Mouse (Mus musculus) midbrain, embryonic 14.5 days (tissue): ENCODE measurements around the gene Gabbr2. TPM values are rescaled to one million over a fixed set of nuclear protein-coding genes. Genes with fewer than 3 reads are reported as not detected.

Experiments
- ATAC-seq: fragments of 200-750 bp; cut with Nextera tagmentation; 2 replicates; pipeline ENCODE4 v1.8.0; 2017; ENCODE audit warnings: moderate number of reproducible peaks, moderate library complexity; ENCODE audit not compliant: low FRiP score, low TSS enrichment
- DNase-seq: peaks from one replicate; pipeline ENCODE4 v3.0.0-alpha.2; 2015
- H3K27ac ChIP-seq: fragments of 300-500 bp; sonication (generic); replicated peaks from 2 replicates; pipeline ENCODE4 v1.5.1; 2014; ENCODE audit warnings: mild to moderate bottlenecking, low read depth, low read length, moderate library complexity
- H3K27me3 ChIP-seq: fragments of 300-500 bp; sonication (generic); 2 replicates; pipeline ENCODE4 v1.6.1; 2014; ENCODE audit warnings: low read length, control low read depth, mixed read lengths; ENCODE audit not compliant: control insufficient read depth, insufficient read depth
- H3K36me3 ChIP-seq: fragments of 300-500 bp; sonication (generic); 2 replicates; pipeline ENCODE4 v1.6.1; 2014; ENCODE audit warnings: low read length, control low read depth; ENCODE audit not compliant: control insufficient read depth, insufficient read depth
- H3K4me1 ChIP-seq: fragments of 300-500 bp; sonication (generic); 2 replicates; pipeline ENCODE4 v1.6.1; 2014; ENCODE audit warnings: mild to moderate bottlenecking, antibody characterized with exemption, low read length, control low read depth; ENCODE audit not compliant: control insufficient read depth, insufficient read depth
- H3K4me2 ChIP-seq: fragments of 300-500 bp; sonication (generic); 2 replicates; pipeline ENCODE4 v1.6.1; 2014; ENCODE audit warnings: mild to moderate bottlenecking, low read length, moderate library complexity
- H3K4me3 ChIP-seq: fragments of 300-500 bp; sonication (generic); replicated peaks from 2 replicates; pipeline ENCODE4 v1.5.1; 2014; ENCODE audit warnings: low read depth, low read length
- H3K9ac ChIP-seq: fragments of 300-500 bp; sonication (generic); replicated peaks from 2 replicates; pipeline ENCODE4 v1.6.1; 2014; ENCODE audit warnings: mild to moderate bottlenecking, low read length, moderate library complexity
- H3K9me3 ChIP-seq: fragments of 300-500 bp; sonication (generic); 2 replicates; pipeline ENCODE4 v1.6.1; 2016; ENCODE audit warnings: low read length, control low read depth, mixed read lengths; ENCODE audit not compliant: control insufficient read depth
- WGBS: fragments of 180-500 bp; shearing (Covaris S2); extraction: QIAGEN DNeasy Blood & Tissue Kit; methylation state at CpG from one replicate; pipeline ENCODE4 v1.1.7; 2014; 5-methylcytosine and 5-hydroxymethylcytosine counted together
- polyA plus RNA-seq: library from polyadenylated mRNA; unstranded; fragments of >200 nt; fragmentation: Nextera tagmentation; extraction: Ambion mirVana; gene quantifications from 2 replicates; pipeline ENCODE4 v1.2.1, GENCODE M21; 2014

Gabbr2 gene
- polyA plus RNA-seq, 1 experiment from 2014 or later, result 8.6 TPM

- DNase-seq, result no peak
- no peaks in the 10 kb centered on the region for H3K27me3 ChIP-seq
- H3K9ac ChIP-seq, result no peak overlapping the region
- no peak overlapping the region for H3K4me2 ChIP-seq
- no peaks in the 10 kb centered on the region for H3K4me1 ChIP-seq
- ATAC-seq, result no peak
- 90% methylated on average over 6 of the region's 6 CpGs for WGBS
- H3K9me3 ChIP-seq, result no peaks in the 10 kb centered on the region
- no peak overlapping the region for H3K4me3 ChIP-seq
- no peak overlapping the region for H3K27ac ChIP-seq
- no peaks in the 10 kb centered on the region for H3K36me3 ChIP-seq
Measured at GRCm38 (mm10) chr4:46978371-46978770, 13.3 kb downstream of the Gabbr2 start.

GRCm38 (mm10) chr4:46977161-46977560 lies 14.5 kb downstream of the Gabbr2 start:
- ATAC-seq, result no peak
- no peak overlapping the region for H3K9ac ChIP-seq
- no peaks in the 10 kb centered on the region for H3K4me1 ChIP-seq
- 95% methylated on average over 7 of the region's 7 CpGs for WGBS
- no peak overlapping the region for H3K4me2 ChIP-seq
- H3K4me3 ChIP-seq, result no peak overlapping the region
- no peaks in the 10 kb centered on the region for H3K27me3 ChIP-seq
- no peak for DNase-seq
- H3K36me3 ChIP-seq, result no peaks in the 10 kb centered on the region
- no peaks in the 10 kb centered on the region for H3K9me3 ChIP-seq
- no peak overlapping the region for H3K27ac ChIP-seq

- no peak for ATAC-seq
- H3K27ac ChIP-seq, result no peak overlapping the region
Measured at GRCm38 (mm10) chr4:46976671-46977071, 15.0 kb downstream of the Gabbr2 start.

GRCm38 (mm10) chr4:46973322-46973721 lies 18.4 kb downstream of the Gabbr2 start:
- DNase-seq (no peak), ATAC-seq (no peak)
- Histone ChIP-seq H3K36me3 (no peaks in the 10 kb centered on the region), H3K27me3 (no peaks in the 10 kb centered on the region), H3K9me3 (no peaks in the 10 kb centered on the region), H3K4me1 (no peaks in the 10 kb centered on the region), H3K9ac (no peak overlapping the region), H3K27ac (no peak overlapping the region), H3K4me2 (no peak overlapping the region), H3K4me3 (no peak overlapping the region)
- 86% methylated on average over 10 of the region's 10 CpGs for WGBS

More at GRCm38 (mm10) chr4:46976671-46977071, 15.0 kb downstream of the Gabbr2 start:
- DNase-seq, result no peak
- no peaks in the 10 kb centered on the region for H3K4me1 ChIP-seq
- H3K36me3 ChIP-seq, result no peaks in the 10 kb centered on the region
- no peak overlapping the region for H3K4me3 ChIP-seq
- H3K9me3 ChIP-seq, result no peaks in the 10 kb centered on the region
- WGBS, result 83% methylated on average over 11 of the region's 11 CpGs
- no peaks in the 10 kb centered on the region for H3K27me3 ChIP-seq
- no peak overlapping the region for H3K4me2 ChIP-seq
- no peak overlapping the region for H3K9ac ChIP-seq

GRCm38 (mm10) chr4:46967981-46968380 lies 23.7 kb downstream of the Gabbr2 start:
- H3K27me3 ChIP-seq, result no peaks in the 10 kb centered on the region
- no peak overlapping the region for H3K9ac ChIP-seq
- no peaks in the 10 kb centered on the region for H3K9me3 ChIP-seq
- no peaks in the 10 kb centered on the region for H3K4me1 ChIP-seq
- no peak overlapping the region for H3K4me3 ChIP-seq
- DNase-seq (no peak), ATAC-seq (no peak)
- no peak overlapping the region for H3K4me2 ChIP-seq
- no peaks in the 10 kb centered on the region for H3K36me3 ChIP-seq
- H3K27ac ChIP-seq, result no peak overlapping the region
- WGBS, result 92% methylated on average over 10 of the region's 10 CpGs

- Histone ChIP-seq H3K9ac (no peak overlapping the region), H3K27ac (no peak overlapping the region), H3K36me3 (no peaks in the 10 kb centered on the region), H3K4me2 (no peak overlapping the region), H3K4me3 (no peak overlapping the region), H3K4me1 (no peaks in the 10 kb centered on the region), H3K9me3 (no peaks in the 10 kb centered on the region), H3K27me3 (no peaks in the 10 kb centered on the region)
- DNase-seq (no peak), ATAC-seq (no peak)
Measured at GRCm38 (mm10) chr4:46966551-46966950, 25.1 kb downstream of the Gabbr2 start.

- no peak overlapping the region for H3K4me2 ChIP-seq
- ATAC-seq (no peak), DNase-seq (no peak)
- no peaks in the 10 kb centered on the region for H3K9me3 ChIP-seq
- no peak overlapping the region for H3K4me3 ChIP-seq
- no peak overlapping the region for H3K9ac ChIP-seq
- H3K36me3 ChIP-seq, result no peaks in the 10 kb centered on the region
- no peaks in the 10 kb centered on the region for H3K27me3 ChIP-seq
- H3K4me1 ChIP-seq, result no peaks in the 10 kb centered on the region
- H3K27ac ChIP-seq, result no peak overlapping the region
- WGBS, result 89% methylated on average over 2 of the region's 2 CpGs
Measured at GRCm38 (mm10) chr4:46961403-46961802, 30.3 kb downstream of the Gabbr2 start.

- H3K4me1 ChIP-seq, result no peaks in the 10 kb centered on the region
- H3K4me2 ChIP-seq, result no peak overlapping the region
- WGBS, result 92% methylated on average over 10 of the region's 10 CpGs
- no peak for DNase-seq
- no peaks in the 10 kb centered on the region for H3K9me3 ChIP-seq
- ATAC-seq, result no peak
- no peak overlapping the region for H3K9ac ChIP-seq
- no peak overlapping the region for H3K27ac ChIP-seq
- no peaks in the 10 kb centered on the region for H3K27me3 ChIP-seq
- no peaks in the 10 kb centered on the region for H3K36me3 ChIP-seq
- no peak overlapping the region for H3K4me3 ChIP-seq
Measured at GRCm38 (mm10) chr4:46960208-46960607, 31.5 kb downstream of the Gabbr2 start.

- ATAC-seq, result no peak
- WGBS, result 94% methylated on average over 6 of the region's 6 CpGs
- DNase-seq, result no peak
Measured at GRCm38 (mm10) chr4:46959776-46960175, 31.9 kb downstream of the Gabbr2 start.

More at GRCm38 (mm10) chr4:46959776-46960175, 31.9 kb downstream of the Gabbr2 start:
- no peaks in the 10 kb centered on the region for H3K9me3 ChIP-seq
- H3K4me2 ChIP-seq, result no peak overlapping the region
- H3K36me3 ChIP-seq, result no peaks in the 10 kb centered on the region
- H3K4me1 ChIP-seq, result no peaks in the 10 kb centered on the region
- H3K9ac ChIP-seq, result no peak overlapping the region
- H3K27ac ChIP-seq, result no peak overlapping the region
- H3K27me3 ChIP-seq, result no peaks in the 10 kb centered on the region
- H3K4me3 ChIP-seq, result no peak overlapping the region
